Mouse (Mus musculus): ENCODE results near the gene Bbs10. TPM values are rescaled to one million over a fixed set of nuclear protein-coding genes. Genes with fewer than 3 reads are reported as not detected.

The Bbs10 gene
- polyA plus RNA-seq, 1 experiment from 2014 or later, result 5.6 TPM

GRCm38 (mm10) chr10:111339296-111339695 is 40.8 kb downstream of the Bbs10 start:
- Histone ChIP-seq H3K9me3 (replicated peaks; ENCODE audit: control insufficient read depth, low read length, poor library complexity, severe bottlenecking) (no peaks in the 10 kb centered on the region), H3K4me1 (ENCODE audit: control insufficient read depth, insufficient read depth, low read length) (peaks cover 3% of the 10 kb centered on the region; the same call in 1 of the 2 replicates), H3K4me3 (ENCODE audit: low read depth, low read length) (no peak overlapping the region), H3K36me3 (ENCODE audit: control insufficient read depth, insufficient read depth, low read length) (no peaks in the 10 kb centered on the region), H3K27ac (ENCODE audit: low read length) (no peak overlapping the region), H3K27me3 (ENCODE audit: control insufficient read depth, insufficient read depth, low read depth, low read length) (no peaks in the 10 kb centered on the region), H3K4me2 (ENCODE audit: low read length) (no peak overlapping the region), H3K9ac (ENCODE audit: low read depth, low read length) (no peak overlapping the region)
- ATAC-seq, result no peak
- 69% methylated on average over 11 of the region's 11 CpGs for WGBS

- Histone ChIP-seq H3K36me3 (ENCODE audit: control insufficient read depth, insufficient read depth, low read length) (no peaks in the 10 kb centered on the region), H3K4me3 (ENCODE audit: low read depth, low read length) (no peak overlapping the region), H3K4me1 (ENCODE audit: control insufficient read depth, insufficient read depth, low read length) (no peaks in the 10 kb centered on the region), H3K27me3 (ENCODE audit: control insufficient read depth, insufficient read depth, low read depth, low read length) (no peaks in the 10 kb centered on the region), H3K9ac (ENCODE audit: low read depth, low read length) (no peak overlapping the region), H3K9me3 (replicated peaks; ENCODE audit: control insufficient read depth, low read length, poor library complexity, severe bottlenecking) (no peaks in the 10 kb centered on the region), H3K27ac (ENCODE audit: low read length) (no peak overlapping the region), H3K4me2 (ENCODE audit: low read length) (no peak overlapping the region)
- 84% methylated on average over 7 of the region's 7 CpGs for WGBS
- no peak for ATAC-seq
Measured at GRCm38 (mm10) chr10:111341761-111342160, 43.3 kb downstream of the Bbs10 start.

GRCm38 (mm10) chr10:111343555-111343954 is 45.1 kb downstream of the Bbs10 start:
- no peak overlapping the region for H3K27ac ChIP-seq (ENCODE audit: low read length)
- no peak overlapping the region for H3K9ac ChIP-seq (ENCODE audit: low read depth, low read length)
- no peak overlapping the region for H3K4me3 ChIP-seq (ENCODE audit: low read depth, low read length)
- no peaks in the 10 kb centered on the region for H3K4me1 ChIP-seq (ENCODE audit: control insufficient read depth, insufficient read depth, low read length)
- 91% methylated on average over 5 of the region's 5 CpGs for WGBS
- no peak overlapping the region for H3K4me2 ChIP-seq (ENCODE audit: low read length)
- no peaks in the 10 kb centered on the region for H3K9me3 ChIP-seq (replicated peaks; ENCODE audit: control insufficient read depth, low read length, poor library complexity, severe bottlenecking)
- ATAC-seq, result no peak
- no peaks in the 10 kb centered on the region for H3K36me3 ChIP-seq (ENCODE audit: control insufficient read depth, insufficient read depth, low read length)
- no peaks in the 10 kb centered on the region for H3K27me3 ChIP-seq (ENCODE audit: control insufficient read depth, insufficient read depth, low read depth, low read length)

DNA sequence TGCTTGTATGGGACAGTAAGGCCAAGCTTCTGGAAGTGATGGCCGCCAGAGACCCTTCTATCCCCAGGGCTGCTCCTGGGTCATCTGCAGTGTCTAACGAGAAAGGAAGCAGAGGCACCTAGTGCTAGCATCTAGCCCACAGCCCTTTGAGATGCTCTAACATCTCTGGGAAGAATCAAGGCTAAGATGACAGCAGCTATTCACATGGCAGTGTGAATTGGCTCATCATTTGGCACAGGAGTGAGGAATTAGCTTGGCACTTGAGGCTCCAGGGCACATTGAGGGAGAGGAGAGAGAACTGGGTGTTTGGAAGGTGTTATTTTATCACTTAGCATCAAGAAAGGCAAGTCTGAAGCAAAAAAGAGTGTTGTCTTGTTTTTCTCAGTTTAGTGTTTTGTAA is 49.8 kb downstream of the Bbs10 start:
- Histone ChIP-seq H3K4me1 (ENCODE audit: control insufficient read depth, insufficient read depth, low read length) (no peaks in the 10 kb centered on the region), H3K27me3 (ENCODE audit: control insufficient read depth, insufficient read depth, low read depth, low read length) (no peaks in the 10 kb centered on the region), H3K9me3 (replicated peaks; ENCODE audit: control insufficient read depth, low read length, poor library complexity, severe bottlenecking) (no peaks in the 10 kb centered on the region), H3K4me2 (ENCODE audit: low read length) (no peak overlapping the region), H3K9ac (ENCODE audit: low read depth, low read length) (no peak overlapping the region), H3K36me3 (ENCODE audit: control insufficient read depth, insufficient read depth, low read length) (no peaks in the 10 kb centered on the region), H3K4me3 (ENCODE audit: low read depth, low read length) (no peak overlapping the region), H3K27ac (ENCODE audit: low read length) (no peak overlapping the region)
- WGBS, result 77% methylated on average over 2 of the region's 2 CpGs
- ATAC-seq, result no peak

Other genes with a start within 250 kb of the Bbs10 start
- gene Osbpl8, start 133.9 kb upstream of the Bbs10 start, polyA plus RNA-seq (2015; fragmentation: Nextera tagmentation; extraction: Ambion mirVana), result 15.2 and 19.5 TPM in 2 replicates
- gene Nap1l1, start 174.5 kb downstream of the Bbs10 start, polyA plus RNA-seq (2015; fragmentation: Nextera tagmentation; extraction: Ambion mirVana), result 163 and 179 TPM in 2 replicates
- gene Phlda1, start 207.6 kb downstream of the Bbs10 start, polyA plus RNA-seq (2015; fragmentation: Nextera tagmentation; extraction: Ambion mirVana), result 30.8 and 30.9 TPM in 2 replicates

Data from midbrain, embryonic 16.5 days (tissue).